Mouse (Mus musculus): ENCODE data around the gene Btf3l4. TPM values are rescaled to one million over a fixed set of nuclear protein-coding genes. Genes with fewer than 3 reads are reported as not detected.

Gene Btf3l4
- total RNA-seq, 2 experiments from 2014 or later, result 101 to 105 TPM

Other genes with a start within 250 kb of the Btf3l4 start
- 10 to 100 TPM; 31.7 to 35.9 TPM for gene Cc2d1b, start 213.7 kb downstream of the Btf3l4 start, total RNA-seq (2021)
- gene 3110021N24Rik, start 114.0 kb downstream of the Btf3l4 start, total RNA-seq (2021), result 1 to 10 TPM in 1 of 2 experiments, under 1 TPM in 1; 0.66 to 1.1 TPM
- 10 to 100 TPM; 50.4 to 50.8 TPM for gene Zfyve9, start 52.8 kb downstream of the Btf3l4 start, total RNA-seq (2021)
- 10 to 100 TPM; 43.8 to 47.8 TPM for gene Txndc12, start 987 bp upstream of the Btf3l4 start, total RNA-seq (2021)
- gene Kti12, start 14.2 kb upstream of the Btf3l4 start, total RNA-seq (2021), result 10 to 100 TPM; 17.3 to 17.5 TPM
- gene A730015C16Rik, start 15.0 kb upstream of the Btf3l4 start, total RNA-seq (2021), result under 1 TPM; 0.28 to 0.56 TPM
- gene Rab3b, start 45.4 kb upstream of the Btf3l4 start, total RNA-seq (2021), result 100 to 1,000 TPM; 152 to 156 TPM
- 100 to 1,000 TPM; 155 to 157 TPM for gene Nrd1, start 167.0 kb upstream of the Btf3l4 start, total RNA-seq (2021)